Mouse (Mus musculus): ENCODE results near the gene Clstn2.

Gene Clstn2

GRCm38 (mm10) chr9:97950378-97951006, 82.5 kb downstream of the Clstn2 start:
- DNase-seq (ENCODE audit: low spot score): no peak

GRCm38 (mm10) chr9:97919326-97919725, 113.7 kb downstream of the Clstn2 start:
- DNase-seq (ENCODE audit: low spot score): no peak

GRCm38 (mm10) chr9:97891415-97891814, 141.6 kb downstream of the Clstn2 start:
- DNase-seq (ENCODE audit: low spot score): no peak

GRCm38 (mm10) chr9:97883336-97883735, 149.6 kb downstream of the Clstn2 start:
- DNase-seq (ENCODE audit: low spot score): no peak

GRCm38 (mm10) chr9:97867013-97867700, 165.8 kb downstream of the Clstn2 start:
- no peak for DNase-seq (ENCODE audit: low spot score)

- DNase-seq (ENCODE audit: low spot score): no peak
Measured at GRCm38 (mm10) chr9:97852859-97853258, 180.1 kb downstream of the Clstn2 start.

GRCm38 (mm10) chr9:97847873-97848838, 184.8 kb downstream of the Clstn2 start:
- no peak for DNase-seq (ENCODE audit: low spot score)

GRCm38 (mm10) chr9:97842054-97842453, 190.9 kb downstream of the Clstn2 start:
- no peak for DNase-seq (ENCODE audit: low spot score)

GRCm38 (mm10) chr9:97831216-97831615, 201.8 kb downstream of the Clstn2 start:
- no peak for DNase-seq (ENCODE audit: low spot score)

- DNase-seq (ENCODE audit: low spot score): no peak
Measured at GRCm38 (mm10) chr9:97829919-97830318, 203.1 kb downstream of the Clstn2 start.

- no peak for DNase-seq (ENCODE audit: low spot score)
Measured at GRCm38 (mm10) chr9:97827689-97828088, 205.3 kb downstream of the Clstn2 start.

- DNase-seq (ENCODE audit: low spot score): no peak
Measured at GRCm38 (mm10) chr9:97826077-97826947, 206.7 kb downstream of the Clstn2 start.

- DNase-seq (ENCODE audit: low spot score): no peak
Measured at GRCm38 (mm10) chr9:97817116-97817515, 215.9 kb downstream of the Clstn2 start.

- DNase-seq (ENCODE audit: low spot score): no peak
Measured at GRCm38 (mm10) chr9:97816143-97816805, 216.7 kb downstream of the Clstn2 start.

GRCm38 (mm10) chr9:97813157-97813556, 219.8 kb downstream of the Clstn2 start:
- DNase-seq (ENCODE audit: low spot score): no peak

GRCm38 (mm10) chr9:97807031-97807430, 225.9 kb downstream of the Clstn2 start:
- no peak for DNase-seq (ENCODE audit: low spot score)

GRCm38 (mm10) chr9:97793661-97794060, 239.3 kb downstream of the Clstn2 start:
- DNase-seq (ENCODE audit: low spot score): no peak

- no peak for DNase-seq (ENCODE audit: low spot score)
Measured at GRCm38 (mm10) chr9:97788151-97788670, 244.8 kb downstream of the Clstn2 start.

- no peak for DNase-seq (ENCODE audit: low spot score)
Measured at GRCm38 (mm10) chr9:97780032-97780616, 252.9 kb downstream of the Clstn2 start.

GRCm38 (mm10) chr9:97775770-97776169, 257.2 kb downstream of the Clstn2 start:
- DNase-seq (ENCODE audit: low spot score): no peak

Measured in c-Kit-positive CD71-positive TER-119-positive erythroid progenitor cells, embryonic 14.5 days (primary cell).